Mouse (Mus musculus) brain, embryonic 14.5 days (tissue): ENCODE measurements around the gene Zfp715. TPM values are rescaled to one million over a fixed set of nuclear protein-coding genes. Genes with fewer than 3 reads are reported as not detected.
A peak's percentile ranks its signal among the peaks of the same experiment; 100 is the strongest.
"Not testable (repeated sequence)": the region's sequence is repeated elsewhere in the genome, so short reads cannot be mapped to it uniquely, and the experiment has no call there.

Experiments
- DNase-seq: peaks from one replicate; pipeline ENCODE4 v3.0.0-alpha.2; 2011; ENCODE audit warnings: low read depth
- CTCF ChIP-seq: fragments of 200-500 bp; IDR thresholded peaks from 2 replicates; pipeline ENCODE4 v1.5.1; 2012; ENCODE audit warnings: inconsistent platforms, mild to moderate bottlenecking, moderate library complexity, borderline replicate concordance; ENCODE audit not compliant: insufficient read depth, insufficient read length; ENCODE audit errors: extremely low read depth
- POLR2A ChIP-seq: fragments of 200-500 bp; IDR thresholded peaks from 2 replicates; pipeline ENCODE4 v1.6.1; 2012; ENCODE audit warnings: mild to moderate bottlenecking, inconsistent platforms, borderline replicate concordance; ENCODE audit not compliant: poor library complexity, insufficient read depth, insufficient read length, severe bottlenecking; ENCODE audit errors: extremely low read depth
- polyA plus RNA-seq: library from polyadenylated mRNA; depleted of rRNA; stranded (reverse); fragments of >200 nt; gene quantifications from 2 replicates; pipeline ENCODE4 v1.2.3, GENCODE M21; 2012; rRNA removed

Zfp715 gene
- 13.1 and 16.9 TPM in 2 replicates for polyA plus RNA-seq

DNA sequence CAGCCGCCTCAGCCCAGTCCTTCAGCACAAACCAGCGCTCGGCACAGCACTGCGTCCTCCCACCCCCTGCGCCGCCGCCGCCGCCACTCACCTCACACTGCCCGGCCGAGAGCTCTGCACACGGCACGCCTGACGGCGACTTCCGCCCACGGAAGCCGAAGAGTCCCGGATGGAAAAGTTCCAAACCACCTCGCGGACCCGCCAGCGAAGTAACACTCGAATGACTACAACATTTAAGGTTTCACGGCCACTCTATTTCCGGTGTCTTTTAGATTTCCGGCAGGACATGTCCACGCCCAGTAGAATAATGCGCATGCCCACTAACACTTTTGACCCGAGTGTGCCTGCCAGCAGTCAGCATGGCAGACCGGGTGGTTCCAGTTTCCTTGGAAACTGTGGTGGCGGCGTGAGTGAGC is at the start of gene Zfp715:
Gene Zfp715, minus strand, starts transcription at position 282 of the 416 bp plus-strand sequence.
- DNase-seq: peak; percentile 98
- peak; percentile 34; the same call in 1 of the 2 replicates for TF ChIP-seq POLR2A
- TF ChIP-seq CTCF: no peak

DNA sequence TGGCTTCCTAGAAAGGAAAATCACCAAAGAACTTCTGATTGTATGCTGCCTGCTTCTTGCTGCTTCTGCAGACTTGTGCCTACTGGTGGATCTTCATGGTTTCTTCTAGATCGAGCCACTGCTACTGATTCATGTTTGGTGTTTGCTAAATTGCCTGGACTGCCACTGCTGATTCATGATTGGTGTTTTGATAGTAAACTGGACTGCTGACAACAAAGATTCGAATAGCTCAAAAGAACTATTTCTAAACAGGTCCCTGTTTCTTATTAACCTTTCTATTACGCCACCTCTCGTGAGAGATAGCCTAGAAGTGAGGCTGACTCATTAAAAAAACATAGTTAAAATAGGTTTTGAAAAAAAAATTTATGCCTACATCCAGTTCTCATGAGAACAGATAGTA is 48.9 kb upstream of the Zfp715 start:
- TF ChIP-seq POLR2A (no peak), CTCF (no peak)
- no peak for DNase-seq

DNA sequence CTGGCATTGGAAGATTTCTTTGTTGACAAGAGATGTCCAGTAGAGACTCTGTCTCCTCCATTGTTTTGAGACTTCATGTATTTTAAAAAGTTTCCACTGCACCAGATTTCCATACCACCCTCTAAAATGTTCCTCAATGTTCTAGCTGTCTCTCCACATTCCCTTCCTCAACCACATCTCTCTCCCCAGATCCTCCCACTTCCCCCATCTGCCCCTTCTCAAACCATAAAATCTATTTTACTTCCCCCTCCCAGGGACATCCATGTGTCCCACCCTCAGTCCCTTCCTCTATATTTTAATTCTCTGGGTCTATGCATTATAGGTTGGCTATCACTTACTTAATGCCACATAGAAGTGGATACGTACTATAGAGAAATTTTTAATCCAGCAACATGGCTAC is 48.3 kb upstream of the Zfp715 start:
- TF ChIP-seq CTCF: no peak
- no peak for TF ChIP-seq POLR2A
- DNase-seq: no peak

DNA sequence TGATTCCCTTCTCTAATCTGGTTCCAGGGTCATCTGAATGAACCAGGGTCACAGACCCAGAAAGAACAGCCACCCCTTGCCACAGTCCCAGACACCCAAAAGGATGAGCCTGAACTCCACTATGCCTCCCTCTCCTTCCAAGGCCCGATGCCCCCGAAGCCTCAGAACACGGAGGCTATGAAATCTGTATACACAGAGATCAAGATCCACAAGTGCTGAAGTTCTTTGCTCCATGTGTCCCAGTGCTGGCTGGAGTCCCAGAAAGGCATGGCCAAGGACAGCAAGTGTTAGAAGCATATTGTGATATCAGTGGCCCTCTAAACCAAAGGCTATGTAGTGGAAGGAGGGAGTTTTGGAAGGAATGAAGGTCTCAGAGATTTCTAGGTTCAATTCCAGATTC is 45.5 kb upstream of the Zfp715 start:
- TF ChIP-seq POLR2A: no peak
- TF ChIP-seq CTCF: no peak
- DNase-seq: no peak

DNA sequence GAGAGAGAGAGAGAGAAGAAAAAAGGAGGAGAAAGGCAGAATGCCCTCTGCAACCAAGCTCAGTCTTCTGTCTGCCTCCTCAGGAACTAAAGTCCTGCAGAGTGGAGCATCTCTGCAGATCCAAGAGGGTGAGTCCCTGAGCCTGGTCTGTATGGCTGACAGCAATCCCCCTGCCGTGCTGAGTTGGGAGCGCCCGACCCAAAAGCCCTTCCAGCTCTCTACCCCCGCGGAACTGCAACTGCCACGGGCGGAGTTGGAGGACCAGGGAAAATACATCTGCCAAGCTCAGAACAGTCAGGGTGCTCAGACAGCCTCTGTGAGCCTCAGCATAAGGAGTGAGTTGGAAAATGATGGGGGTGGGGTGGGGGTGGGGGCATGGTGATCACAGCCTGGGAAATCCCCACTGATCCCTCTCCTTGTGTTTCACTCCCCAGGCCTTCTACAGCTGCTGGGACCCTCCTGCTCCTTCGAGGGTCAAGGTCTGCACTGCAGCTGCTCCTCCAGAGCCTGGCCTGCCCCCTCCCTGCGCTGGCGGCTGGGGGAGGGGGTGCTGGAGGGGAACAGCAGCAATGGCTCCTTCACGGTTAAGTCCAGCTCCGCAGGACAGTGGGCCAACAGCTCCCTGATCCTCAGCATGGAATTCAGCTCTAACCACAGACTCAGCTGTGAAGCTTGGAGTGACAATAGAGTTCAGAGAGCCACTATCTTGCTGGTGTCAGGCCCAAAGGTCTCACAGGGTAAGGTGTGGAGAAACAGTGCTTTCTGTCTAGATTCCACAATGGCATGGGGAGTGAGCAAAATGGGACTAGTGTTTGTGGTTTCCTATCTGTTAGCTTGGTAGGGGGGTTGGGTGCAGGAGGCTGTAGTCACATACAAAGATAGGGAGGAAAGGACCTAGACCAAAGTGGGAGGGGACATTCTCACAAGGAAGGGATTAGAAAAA is 42.1 kb upstream of the Zfp715 start:
- DNase-seq: no peak
- TF ChIP-seq CTCF (no peak), POLR2A (no peak)

DNA sequence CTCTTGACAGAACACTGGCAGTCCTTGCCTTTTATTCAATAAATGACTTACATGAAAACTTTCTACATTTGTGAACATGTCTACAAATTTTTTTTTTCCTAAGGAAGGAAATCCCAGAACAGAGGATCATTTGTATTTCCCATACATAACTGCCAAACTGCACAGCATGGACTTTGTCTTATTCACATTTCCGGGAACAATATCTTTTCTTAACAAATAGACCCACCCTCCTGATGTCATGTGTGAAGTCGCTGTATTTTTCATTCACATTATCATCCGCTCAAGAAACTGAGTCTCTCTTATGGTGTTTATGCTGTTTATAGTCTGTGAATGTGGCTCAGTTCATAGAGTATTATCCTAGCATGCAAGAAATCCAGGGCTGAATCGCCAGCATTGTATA is 40.7 kb upstream of the Zfp715 start:
- TF ChIP-seq CTCF (no peak), POLR2A (no peak)

DNA sequence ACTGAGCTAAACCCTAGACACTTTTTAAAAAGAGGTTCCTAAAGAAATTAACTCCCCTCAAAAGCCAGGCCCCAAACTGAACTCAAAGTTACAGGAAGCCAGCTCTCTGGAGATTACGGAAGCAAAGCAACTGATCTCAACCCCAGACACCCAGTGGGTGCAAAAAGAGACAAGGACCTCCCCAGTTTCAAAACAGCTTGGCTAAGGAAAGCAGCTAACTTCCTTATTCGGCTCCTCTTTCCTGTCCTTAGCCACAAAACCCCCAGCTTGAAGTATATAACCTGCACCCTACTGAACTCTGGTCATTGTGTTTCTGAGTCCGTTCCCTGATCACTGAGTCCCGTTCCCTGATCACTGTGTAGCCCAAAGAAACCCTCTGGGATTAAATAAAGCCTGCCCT is 40.0 kb upstream of the Zfp715 start:
- TF ChIP-seq CTCF (no peak), POLR2A (no peak)

More for the DNA sequence above, 40.7 kb upstream of the Zfp715 start:
- DNase-seq: no peak

DNA sequence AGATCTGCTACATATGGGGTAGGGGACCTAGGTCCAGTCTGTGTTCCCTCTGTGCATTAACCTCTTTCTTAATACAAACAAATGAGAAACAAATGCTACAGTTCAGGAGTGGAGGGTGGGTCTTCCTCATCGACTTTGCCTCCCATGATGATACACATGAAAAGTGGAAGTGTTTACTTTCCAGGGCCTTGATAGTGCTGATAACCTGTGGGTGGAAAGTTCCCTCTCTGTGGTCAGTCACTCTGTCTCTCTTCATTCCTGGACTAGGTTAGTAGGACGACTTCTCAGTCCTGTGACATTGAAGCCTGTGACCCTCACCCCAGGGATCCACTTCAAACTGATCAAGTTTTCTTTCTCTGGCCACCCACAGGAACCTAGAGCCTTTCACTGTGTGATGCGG is 38.1 kb upstream of the Zfp715 start, which contains the start of gene Siglecf:
Gene Siglecf, plus strand, starts transcription at position 188 of the 400 bp plus-strand sequence.
- no peak for TF ChIP-seq CTCF
- no peak for TF ChIP-seq POLR2A
- no peak for DNase-seq

More for the DNA sequence above, 40.0 kb upstream of the Zfp715 start:
- no peak for DNase-seq

DNA sequence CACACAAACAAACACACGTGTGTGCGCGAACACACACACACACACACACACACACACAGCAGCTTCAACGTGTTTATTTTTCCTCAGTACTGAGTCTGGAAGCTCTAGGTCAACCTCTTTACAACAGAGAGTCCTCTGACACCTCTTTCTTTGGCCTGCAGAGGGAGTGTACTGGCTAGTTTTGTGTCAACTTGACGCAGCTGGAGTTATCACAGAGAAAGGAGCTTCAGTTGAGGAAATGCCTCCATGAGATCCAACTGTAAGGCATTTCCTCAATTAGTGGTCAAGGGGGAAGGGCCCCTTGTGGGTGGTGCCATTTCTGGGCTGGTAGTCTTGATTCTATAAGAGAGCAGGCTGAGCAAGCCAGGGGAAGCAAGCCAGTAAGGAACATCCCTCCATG is 36.5 kb upstream of the Zfp715 start:
- not testable (repeated sequence) for DNase-seq

DNA sequence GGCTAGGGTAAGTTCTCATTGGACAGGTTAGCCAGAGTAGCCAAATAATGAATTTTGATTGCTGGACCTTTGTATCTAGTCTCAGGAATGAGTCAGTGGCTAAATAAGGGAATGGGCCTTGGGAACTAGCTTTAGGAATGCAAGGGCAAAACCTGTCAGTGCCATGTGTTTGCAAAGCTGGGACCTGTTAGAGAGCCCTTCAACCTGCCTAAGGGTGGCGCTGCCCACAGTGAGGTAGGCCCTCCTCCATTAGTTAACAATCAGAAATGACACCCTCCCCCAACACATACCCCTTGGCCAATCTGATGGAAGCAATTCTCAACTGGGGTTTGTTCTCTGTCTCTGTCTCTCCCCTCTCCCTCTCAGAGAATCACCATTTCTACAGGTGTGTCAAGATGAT is 33.5 kb upstream of the Zfp715 start:
- DNase-seq: no peak
- TF ChIP-seq POLR2A: no peak
- TF ChIP-seq CTCF: no peak

DNA sequence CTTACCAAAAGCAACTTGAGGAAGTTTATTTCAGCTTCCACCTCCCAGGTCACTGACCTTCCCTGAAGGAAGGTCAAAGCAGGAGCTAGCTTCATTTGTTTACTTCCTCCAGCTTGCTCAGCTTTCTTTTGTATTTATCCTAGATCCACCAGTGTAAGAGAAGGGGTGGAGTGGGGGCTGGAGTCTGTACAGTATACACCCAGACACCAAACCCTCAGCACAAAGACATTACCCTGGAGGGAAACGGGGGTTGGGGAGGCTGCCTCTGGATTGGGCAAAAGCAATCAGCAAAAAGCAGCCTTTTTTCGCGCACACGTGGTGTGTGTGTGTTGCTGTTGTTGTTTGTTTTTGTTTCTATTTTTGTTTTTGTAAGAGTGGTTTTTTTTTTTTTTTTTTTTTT is 33.1 kb upstream of the Zfp715 start:
- TF ChIP-seq CTCF (no peak), POLR2A (no peak)
- no peak for DNase-seq

DNA sequence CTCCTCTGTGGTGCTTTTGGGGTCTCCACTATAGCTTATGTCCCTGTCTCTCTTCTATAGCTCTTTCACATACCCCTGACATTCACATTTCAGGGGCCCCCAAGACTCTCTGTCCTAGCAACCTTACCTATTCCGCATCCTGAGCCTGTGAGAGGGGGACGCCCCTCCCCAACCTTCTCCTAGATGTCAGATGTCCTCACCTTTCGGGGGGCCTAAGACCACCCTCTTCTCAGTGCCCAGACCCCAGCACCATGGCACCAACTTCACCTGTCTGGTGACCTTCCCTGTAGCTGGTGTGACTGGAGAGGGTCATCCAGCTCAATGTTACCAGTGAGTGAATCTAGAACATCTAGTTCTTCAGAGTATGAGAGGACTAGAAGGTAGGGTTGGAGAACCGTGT is 31.4 kb upstream of the Zfp715 start:
- TF ChIP-seq POLR2A: no peak
- TF ChIP-seq CTCF: no peak
- DNase-seq: no peak

DNA sequence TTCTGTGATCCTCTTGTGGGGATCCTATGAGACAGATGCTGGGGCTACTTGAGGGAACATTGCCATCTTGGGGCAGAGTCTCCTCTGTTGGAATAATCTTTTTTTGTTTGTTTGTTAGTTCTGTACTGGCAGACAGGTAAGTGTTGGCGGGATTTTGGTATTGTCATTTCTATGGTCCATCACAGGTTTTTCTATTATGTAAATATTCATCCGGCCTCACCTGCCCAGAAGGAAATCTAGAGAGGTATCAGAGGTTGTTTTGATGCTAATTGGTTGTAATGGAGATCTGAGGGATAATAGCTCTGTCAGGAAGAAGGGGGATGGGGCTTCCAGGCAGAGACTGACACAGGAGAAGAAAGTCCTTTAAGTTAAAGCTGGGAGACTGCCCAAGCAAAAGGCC is 30.9 kb upstream of the Zfp715 start:
- no peak for DNase-seq

DNA sequence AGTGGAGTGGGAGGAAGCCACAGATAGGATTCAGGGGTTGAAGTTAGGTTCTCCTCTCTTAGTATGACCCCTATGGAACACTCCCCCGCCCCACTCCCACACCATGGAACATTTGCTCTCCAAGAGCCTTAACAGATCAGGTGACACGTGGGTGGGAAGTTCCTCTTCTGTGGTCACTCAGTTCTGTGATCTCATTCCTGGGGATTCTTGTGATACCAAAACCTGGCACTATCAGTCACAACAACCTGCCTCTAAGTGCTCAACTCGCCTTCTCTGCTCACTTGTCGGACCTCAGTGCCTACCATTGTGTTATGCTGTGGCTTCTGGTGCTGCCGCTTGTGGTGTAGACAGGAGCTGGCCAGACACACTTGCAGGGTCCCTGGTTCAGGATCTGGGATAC is 30.1 kb upstream of the Zfp715 start:
- DNase-seq: no peak

More for the DNA sequence above, 30.9 kb upstream of the Zfp715 start:
- TF ChIP-seq CTCF: no peak
- TF ChIP-seq POLR2A: no peak

DNA sequence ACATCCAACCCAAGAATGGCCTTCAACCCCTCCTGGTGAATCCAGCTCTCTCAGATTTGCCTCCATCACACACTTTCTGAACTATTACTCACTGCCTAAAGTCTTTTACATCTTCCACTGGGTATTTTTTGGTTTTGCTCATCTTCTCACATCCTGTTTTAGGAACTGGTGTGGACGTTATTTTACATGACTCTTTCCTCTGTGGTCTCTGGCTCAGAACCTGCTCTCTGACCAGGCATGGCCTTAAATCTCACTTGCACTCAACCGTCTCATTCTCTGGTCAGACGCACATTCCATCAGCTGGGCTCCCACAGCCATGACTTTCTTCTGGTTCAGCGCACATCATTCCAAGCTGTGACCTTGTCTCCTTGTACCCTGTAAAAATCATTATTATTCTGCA is 27.7 kb upstream of the Zfp715 start:
- no peak for TF ChIP-seq CTCF
- DNase-seq: no peak

More for the DNA sequence above, 30.1 kb upstream of the Zfp715 start:
- TF ChIP-seq POLR2A (no peak), CTCF (no peak)

DNA sequence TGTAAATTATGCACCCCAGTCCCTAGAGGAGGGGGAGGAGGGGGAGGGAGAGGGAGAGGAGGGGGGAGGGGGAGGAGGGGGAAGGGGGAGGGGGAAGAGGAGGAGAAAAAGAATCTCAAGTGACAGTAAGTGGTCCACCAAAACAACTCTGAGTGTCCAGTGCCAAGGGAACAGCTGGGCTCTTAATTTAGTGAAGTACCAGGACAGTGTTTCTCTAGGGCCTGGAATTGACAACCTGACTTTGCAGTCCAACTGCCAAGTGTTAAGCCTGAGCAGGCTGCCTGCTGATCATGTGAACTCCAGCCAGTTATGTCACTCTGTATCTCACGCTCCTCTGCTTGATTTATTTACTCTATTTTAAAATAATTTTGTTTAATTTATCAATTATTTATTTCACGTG is 20.8 kb upstream of the Zfp715 start:
- peak; percentile 25 for DNase-seq
- TF ChIP-seq CTCF (no peak), POLR2A (no peak)
